Mouse (Mus musculus): ENCODE data around the gene Rho.

Gene Rho

GRCm38 (mm10) chr6:115975606-115976005 is 44.1 kb downstream of the Rho start:
- in situ Hi-C loops (cut with MboI, MseI) = no loop called here

- in situ Hi-C loops (cut with MboI, MseI) = no loop called here
Measured at GRCm38 (mm10) chr6:115977810-115978209, 46.3 kb downstream of the Rho start.

DNA sequence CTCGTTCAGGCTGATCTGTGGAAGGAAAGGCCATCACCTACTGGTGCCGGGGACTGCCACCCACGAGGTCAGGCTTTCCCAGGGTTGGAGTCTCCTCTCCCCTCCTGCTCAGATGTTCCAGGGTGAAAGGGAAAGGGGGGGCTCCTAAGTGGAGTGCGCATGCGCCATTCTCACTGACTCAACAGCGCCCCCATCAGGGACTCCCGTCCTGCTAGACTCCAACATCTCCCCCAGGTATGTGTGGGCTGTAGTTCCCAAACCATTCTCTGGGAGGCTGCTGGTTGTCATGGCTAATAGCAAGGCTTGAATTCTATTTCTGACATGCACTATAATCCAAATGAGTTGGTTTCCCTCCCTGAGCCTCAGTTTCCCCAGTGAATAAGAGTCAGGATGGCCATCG is 47.0 kb downstream of the Rho start:
- in situ Hi-C loops (cut with MboI, MseI) = no loop called here

GRCm38 (mm10) chr6:115982889-115983288 is 51.3 kb downstream of the Rho start:
- in situ Hi-C loops (cut with MboI, MseI) = no loop called here

DNA sequence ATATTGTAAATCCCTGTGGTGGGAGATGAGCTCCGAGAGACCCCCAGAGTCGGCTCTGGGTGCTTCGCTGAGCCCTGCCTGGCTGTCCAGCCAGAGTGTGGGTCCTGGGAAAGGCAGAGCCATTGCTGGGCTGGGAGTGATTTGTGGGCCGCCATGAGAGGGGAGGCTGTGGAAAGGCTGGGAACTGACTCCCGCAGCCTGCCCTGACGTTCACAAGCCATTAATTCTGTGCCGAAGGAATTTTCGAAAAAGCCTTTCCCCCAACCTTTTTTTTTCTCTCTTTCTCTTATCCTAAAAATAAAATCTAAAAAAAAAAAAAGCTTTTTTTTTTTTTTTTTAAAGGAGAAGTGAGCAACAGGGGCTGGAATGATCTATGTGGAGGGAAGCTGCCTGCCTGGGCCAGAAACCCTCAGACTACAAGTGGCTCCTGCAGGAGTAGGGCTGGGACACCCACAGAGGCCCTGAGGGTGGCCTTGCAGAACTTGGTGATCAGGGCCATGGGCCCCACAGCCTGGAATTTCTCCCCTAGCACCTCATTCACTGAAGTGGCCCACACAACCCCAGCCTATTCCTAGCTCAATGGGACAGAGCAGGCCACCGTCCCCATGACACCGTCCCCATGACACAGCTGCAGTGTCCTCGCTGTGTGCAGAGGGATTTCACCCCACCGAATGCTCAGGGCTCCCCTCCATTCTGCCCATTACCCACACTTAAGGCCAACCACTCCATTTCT is 51.9 kb downstream of the Rho start:
- in situ Hi-C loops (cut with MboI, MseI) = no loop called here

DNA sequence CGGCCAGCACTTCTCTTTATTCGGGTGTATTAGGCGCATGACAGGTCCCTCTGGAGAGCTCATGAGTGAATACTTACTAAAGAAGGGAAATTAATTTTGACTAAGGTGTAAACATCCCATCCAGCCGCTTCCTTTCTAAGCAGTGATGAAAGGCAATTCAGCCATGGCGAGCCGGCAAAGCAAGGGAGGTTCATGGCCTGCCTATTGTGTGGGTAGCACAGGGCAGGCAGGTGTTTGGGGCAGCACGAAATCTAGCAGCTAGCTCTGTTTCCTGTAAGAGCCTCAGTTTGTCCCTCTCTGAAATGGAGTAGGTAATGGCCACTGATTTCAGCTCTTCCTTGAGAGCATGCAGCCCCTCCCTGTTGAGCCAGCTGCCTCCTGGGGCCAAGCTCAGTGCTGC is 53.0 kb downstream of the Rho start:
- in situ Hi-C loops (cut with MboI, MseI) = no loop called here

- in situ Hi-C loops (cut with MboI, MseI) = no loop called here
Measured at GRCm38 (mm10) chr6:115985622-115986021, 54.1 kb downstream of the Rho start.

DNA sequence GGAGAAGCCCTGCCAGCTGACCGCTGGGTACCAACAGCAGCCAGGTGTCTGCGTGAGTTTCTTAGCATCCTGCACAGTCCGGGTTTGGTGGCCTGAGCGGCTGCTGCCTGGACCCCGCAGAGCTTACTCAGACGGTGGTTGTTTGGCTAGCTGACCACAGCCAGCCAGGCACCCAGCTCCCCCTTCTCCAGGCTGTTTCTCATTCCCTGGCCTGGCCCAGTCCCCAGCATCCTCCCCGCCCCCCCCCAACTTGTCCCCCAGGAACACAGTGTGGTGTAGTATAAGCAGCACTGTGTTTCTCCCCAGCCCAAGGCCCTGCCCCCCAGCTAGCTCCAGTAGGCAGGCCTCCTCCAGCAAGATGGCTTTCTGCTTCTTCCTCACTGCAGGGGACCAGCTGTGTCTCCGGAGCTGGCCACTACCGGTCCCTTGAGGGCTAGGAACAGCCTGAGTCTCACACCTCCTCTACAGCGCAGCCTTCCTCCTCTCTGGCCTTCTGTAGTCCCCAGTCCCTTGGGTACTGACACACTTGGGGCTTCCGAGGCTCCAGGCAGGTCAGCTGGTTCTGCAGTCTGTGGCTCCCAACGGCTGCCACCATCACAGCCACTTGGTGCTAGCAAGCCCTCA is 55.0 kb downstream of the Rho start:
- in situ Hi-C loops (cut with MboI, MseI) = no loop called here

DNA sequence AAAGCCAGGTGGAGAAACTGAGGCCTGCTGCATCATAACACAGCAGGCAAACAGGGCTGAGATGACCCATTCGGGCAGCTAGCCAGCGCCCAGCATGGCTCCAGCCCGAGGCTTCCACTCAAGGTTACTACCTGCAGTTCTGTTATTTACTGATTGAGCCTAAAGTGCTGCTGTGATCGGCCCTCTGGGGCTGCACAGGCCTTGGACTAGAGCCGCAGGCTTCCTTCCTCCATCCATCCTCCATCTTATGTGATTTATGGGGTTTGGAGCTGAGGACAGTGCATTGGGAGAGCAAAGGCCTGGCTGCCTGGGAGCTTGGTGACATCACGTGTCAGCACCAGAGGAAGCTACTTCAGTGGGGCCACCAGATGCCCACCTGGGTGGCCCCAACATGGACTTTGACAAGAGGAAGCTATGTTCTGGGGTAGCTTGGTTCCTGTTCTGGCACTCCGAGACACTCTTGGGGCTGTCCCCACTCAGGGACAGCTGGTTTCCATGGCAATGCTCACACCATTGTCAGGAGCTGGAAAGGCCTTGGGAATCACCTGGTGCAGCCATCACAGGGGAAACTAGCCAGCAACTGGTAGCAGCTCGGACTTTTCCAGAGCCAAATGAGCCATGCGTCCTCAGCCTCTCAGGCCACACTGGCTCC is 55.7 kb downstream of the Rho start:
- in situ Hi-C loops (cut with MboI, MseI) = no loop called here

DNA sequence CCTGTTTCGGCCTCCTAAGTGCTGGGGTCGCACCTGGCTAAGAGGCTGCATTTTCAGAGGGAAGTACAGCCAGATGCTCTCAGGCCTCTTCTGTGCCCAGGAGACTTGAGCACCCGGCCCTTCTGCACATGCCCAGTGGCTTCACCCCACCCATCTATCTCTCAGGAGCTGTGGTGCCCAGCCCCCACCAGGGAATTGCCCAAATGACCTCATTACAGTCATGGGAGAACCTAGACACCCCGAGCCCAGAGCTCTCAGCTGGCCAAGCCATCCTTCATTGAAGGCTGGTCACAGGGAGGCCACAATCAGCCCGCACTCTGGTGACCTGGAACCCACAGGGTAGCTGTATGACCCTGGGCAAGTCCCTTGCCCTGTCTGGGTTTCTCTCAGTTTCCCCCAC is 57.5 kb downstream of the Rho start:
- in situ Hi-C loops (cut with MboI, MseI) = no loop called here

DNA sequence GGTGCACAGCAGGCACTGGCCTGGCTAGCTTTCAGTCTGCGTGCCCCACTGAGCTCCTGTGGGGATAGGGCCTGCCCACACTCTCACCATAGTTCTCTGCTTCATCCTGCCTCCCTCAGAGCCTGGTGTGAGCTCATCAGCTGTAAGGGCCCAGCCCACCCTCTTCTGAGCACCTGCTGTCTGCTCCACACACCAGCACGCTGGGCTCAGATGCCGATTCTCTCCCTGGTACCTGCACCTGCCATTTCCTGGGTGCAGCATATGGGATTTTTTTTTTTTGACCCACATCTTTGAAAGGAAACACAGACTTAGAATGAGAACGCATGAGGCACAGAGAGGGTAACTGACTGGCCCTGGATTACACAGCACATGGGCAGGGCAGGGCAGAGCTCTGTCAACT is 58.1 kb downstream of the Rho start:
- in situ Hi-C loops (cut with MboI, MseI) = no loop called here
